Mouse (Mus musculus): ENCODE measurements around the gene Chrm5. TPM values are rescaled to one million over a fixed set of nuclear protein-coding genes. Genes with fewer than 3 reads are reported as not detected.
A peak's percentile ranks its signal among the peaks of the same experiment; 100 is the strongest.
"Not testable (repeated sequence)": the region's sequence is repeated elsewhere in the genome, so short reads cannot be mapped to it uniquely, and the experiment has no call there.

The Chrm5 gene
- polyA plus RNA-seq, 1 experiment from 2014 or later, result not detected

DNA sequence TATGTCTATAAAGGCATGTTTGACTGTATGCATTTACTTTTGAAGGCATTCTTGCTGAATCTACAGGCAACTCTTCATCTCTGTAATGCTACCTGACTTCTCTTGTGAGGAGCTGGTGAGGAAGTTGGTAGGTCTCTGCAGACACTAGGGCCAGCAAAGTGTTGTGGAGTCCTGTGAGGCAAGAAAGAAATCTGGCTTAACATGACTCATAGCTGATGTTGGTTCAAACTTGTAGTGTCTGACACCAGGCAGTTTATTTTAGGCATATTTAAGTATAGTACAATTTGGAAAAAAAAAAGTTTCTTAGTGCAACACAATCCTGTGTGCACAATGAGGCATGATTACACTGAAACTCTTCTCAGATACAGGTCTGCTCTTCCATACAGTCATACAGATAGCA is 11.0 kb downstream of the Chrm5 start:
- H3K4me1 ChIP-seq (ENCODE audit: control insufficient read depth, insufficient read depth, low read length), result no peaks in the 10 kb centered on the region
- H3K27me3 ChIP-seq (replicated peaks; ENCODE audit: control insufficient read depth, insufficient read depth, low read length), result no peaks in the 10 kb centered on the region
- H3K9ac ChIP-seq (ENCODE audit: low read depth, low read length), result no peak overlapping the region
- no peak overlapping the region for H3K4me3 ChIP-seq (ENCODE audit: low read length)
- peaks cover 5% of the 10 kb centered on the region; the same call in 1 of the 2 replicates for H3K36me3 ChIP-seq (ENCODE audit: control insufficient read depth, insufficient read depth, low read length)
- no peak for ATAC-seq
- no peak overlapping the region for H3K4me2 ChIP-seq (ENCODE audit: low read depth, low read length)
- no peak overlapping the region for H3K27ac ChIP-seq (ENCODE audit: low read length)
- H3K9me3 ChIP-seq (ENCODE audit: control insufficient read depth, low read length), result no peaks in the 10 kb centered on the region

DNA sequence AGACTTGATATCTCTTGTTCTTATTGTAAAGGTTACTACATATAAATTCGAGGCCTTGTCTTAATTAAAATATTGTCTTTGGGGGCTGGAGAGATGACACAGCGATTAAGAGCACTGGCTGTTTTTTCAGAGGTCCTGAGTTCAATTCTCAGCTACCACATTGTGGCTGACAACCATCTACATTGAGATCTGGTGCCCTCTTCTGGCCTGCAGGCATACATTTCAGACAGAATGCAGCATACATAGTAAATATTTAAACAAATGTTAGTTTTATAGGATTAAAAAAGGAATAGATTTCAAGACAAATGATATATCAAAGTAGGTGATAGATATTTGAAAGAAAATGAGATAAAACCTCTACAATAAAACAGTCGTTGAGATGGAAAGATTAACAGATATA is 20.0 kb downstream of the Chrm5 start:
- H3K4me1 ChIP-seq (ENCODE audit: control insufficient read depth, insufficient read depth, low read length), result no peaks in the 10 kb centered on the region
- H3K9me3 ChIP-seq (ENCODE audit: control insufficient read depth, low read length), result no peaks in the 10 kb centered on the region
- no peaks in the 10 kb centered on the region for H3K27me3 ChIP-seq (replicated peaks; ENCODE audit: control insufficient read depth, insufficient read depth, low read length)
- H3K4me3 ChIP-seq (ENCODE audit: low read length), result no peak overlapping the region
- H3K4me2 ChIP-seq (ENCODE audit: low read depth, low read length), result no peak overlapping the region
- no peak for ATAC-seq
- no peak overlapping the region for H3K9ac ChIP-seq (ENCODE audit: low read depth, low read length)
- peaks cover 9% of the 10 kb centered on the region for H3K36me3 ChIP-seq (ENCODE audit: control insufficient read depth, insufficient read depth, low read length)
- WGBS, result 94% methylated on average over 3 of the region's 3 CpGs
- no peak overlapping the region for H3K27ac ChIP-seq (ENCODE audit: low read length)

DNA sequence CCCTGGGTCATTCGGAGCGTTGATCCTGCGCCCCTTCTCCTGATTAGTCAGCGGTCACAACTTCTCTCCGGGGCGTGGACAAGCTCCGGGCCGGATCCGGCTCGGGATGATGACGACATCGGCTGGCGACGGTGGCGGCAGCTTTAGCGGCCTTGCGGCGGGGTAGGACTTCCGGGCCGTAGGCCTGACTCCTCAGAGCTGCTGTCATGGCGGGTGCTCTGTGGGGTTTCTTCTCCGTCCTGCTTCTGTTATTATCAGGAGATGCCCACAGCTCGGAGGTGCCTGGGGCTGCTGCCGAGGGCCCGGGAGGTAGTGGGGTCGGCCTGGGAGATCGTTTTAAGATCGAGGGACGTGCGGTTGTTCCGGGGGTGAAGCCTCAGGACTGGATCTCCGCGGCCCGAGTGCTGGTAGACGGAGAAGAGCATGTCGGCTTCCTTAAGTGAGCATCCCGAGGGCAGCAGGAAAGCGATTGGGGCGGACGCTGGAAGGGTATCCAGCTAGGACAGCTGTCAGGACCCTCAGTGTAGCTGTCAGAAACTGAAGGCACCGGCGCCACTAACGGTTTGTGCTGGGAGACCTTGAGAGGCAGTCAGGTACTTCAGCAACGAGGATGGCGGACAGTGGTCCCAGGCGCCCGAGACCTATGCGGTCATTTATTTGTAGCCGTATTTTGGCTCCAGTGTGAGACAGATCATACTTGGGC is 25.6 kb downstream of the Chrm5 start, which contains the start of gene Emc7:
Gene Emc7 (plus strand): TSS at position 136 of the 703 bp plus-strand sequence.
- no peaks in the 10 kb centered on the region for H3K4me1 ChIP-seq (ENCODE audit: control insufficient read depth, insufficient read depth, low read length)
- ATAC-seq, result peak; percentile 100
- peak within 1 kb of the TSS; percentile 71 for H3K4me2 ChIP-seq (ENCODE audit: low read depth, low read length)
- H3K27me3 ChIP-seq (replicated peaks; ENCODE audit: control insufficient read depth, insufficient read depth, low read length), result no peaks in the 10 kb centered on the region
- peaks cover 2% of the 10 kb centered on the region; the same call in 1 of the 2 replicates for H3K36me3 ChIP-seq (ENCODE audit: control insufficient read depth, insufficient read depth, low read length)
- H3K9me3 ChIP-seq (ENCODE audit: control insufficient read depth, low read length), result no peaks in the 10 kb centered on the region
- peak within 1 kb of the TSS; percentile 85 for H3K9ac ChIP-seq (ENCODE audit: low read depth, low read length)
- H3K27ac ChIP-seq (ENCODE audit: low read length), result peak within 1 kb of the TSS; percentile 72
- peak within 1 kb of the TSS; percentile 88 for H3K4me3 ChIP-seq (ENCODE audit: low read length)
- under 1% methylated on average over 49 of the region's 49 CpGs for WGBS

DNA sequence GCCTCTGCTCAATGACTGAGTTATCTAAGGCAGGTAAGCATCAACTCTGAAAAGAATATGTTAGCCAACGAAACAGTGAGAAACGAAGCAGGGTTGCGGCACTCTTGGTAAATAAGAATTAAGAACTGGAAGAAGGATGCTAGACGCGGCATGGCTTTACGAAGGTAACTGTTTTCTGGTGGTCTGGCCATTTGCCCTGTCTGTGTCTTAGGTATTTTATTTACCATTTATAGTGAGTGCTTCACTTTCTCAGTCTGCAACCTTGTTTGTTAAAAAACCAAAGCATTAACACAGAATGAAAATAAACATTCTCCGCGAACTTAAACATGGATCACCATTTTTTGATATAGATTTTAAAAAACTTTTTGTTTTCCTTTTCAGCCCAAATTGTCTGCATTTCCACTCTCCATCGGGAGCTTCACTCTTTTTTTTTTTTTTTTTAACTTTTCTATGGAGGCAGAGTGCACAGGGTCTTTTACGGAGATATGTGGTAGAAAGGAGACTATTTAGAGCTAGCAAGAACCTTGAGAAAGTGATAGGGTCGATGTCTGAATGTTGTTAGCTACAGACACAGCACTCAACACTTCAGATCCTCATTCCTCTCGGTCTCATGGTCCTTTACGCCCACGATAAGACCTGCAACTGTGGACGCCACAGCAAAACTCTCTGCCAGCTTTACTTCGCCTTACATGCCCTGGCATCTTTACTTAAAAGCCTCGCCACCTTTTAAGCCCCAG is 26.3 kb downstream of the Chrm5 start:
- Histone ChIP-seq H3K9ac (ENCODE audit: low read depth, low read length) (peak overlapping the region; percentile 85), H3K27me3 (replicated peaks; ENCODE audit: control insufficient read depth, insufficient read depth, low read length) (no peaks in the 10 kb centered on the region), H3K27ac (ENCODE audit: low read length) (peak overlapping the region; percentile 72), H3K4me2 (ENCODE audit: low read depth, low read length) (peak overlapping the region; percentile 71), H3K36me3 (ENCODE audit: control insufficient read depth, insufficient read depth, low read length) (no peaks in the 10 kb centered on the region), H3K9me3 (ENCODE audit: control insufficient read depth, low read length) (no peaks in the 10 kb centered on the region), H3K4me1 (ENCODE audit: control insufficient read depth, insufficient read depth, low read length) (no peaks in the 10 kb centered on the region), H3K4me3 (ENCODE audit: low read length) (peak overlapping the region; percentile 88)
- WGBS, result 25% methylated on average over 17 of the region's 17 CpGs
- ATAC-seq, result peak; percentile 78

DNA sequence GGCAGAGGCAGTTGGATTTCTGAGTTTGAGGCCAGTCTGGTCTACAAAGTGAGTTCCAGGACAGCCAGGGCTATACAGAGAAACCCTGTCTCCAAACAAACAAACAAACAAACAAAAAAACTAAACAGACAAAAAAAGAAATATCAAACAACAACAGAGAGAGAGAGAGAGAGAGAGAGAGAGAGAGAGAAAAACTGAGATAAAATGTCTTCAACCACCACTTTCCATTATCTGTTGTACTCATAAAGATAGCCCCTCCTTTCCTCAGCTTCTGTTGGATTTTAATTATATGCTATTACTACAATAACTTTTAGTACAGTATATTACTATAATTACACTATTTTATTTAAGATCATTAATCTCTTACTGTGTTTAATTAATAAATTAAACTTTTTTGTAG is 28.1 kb downstream of the Chrm5 start:
- not testable (repeated sequence) for ATAC-seq

DNA sequence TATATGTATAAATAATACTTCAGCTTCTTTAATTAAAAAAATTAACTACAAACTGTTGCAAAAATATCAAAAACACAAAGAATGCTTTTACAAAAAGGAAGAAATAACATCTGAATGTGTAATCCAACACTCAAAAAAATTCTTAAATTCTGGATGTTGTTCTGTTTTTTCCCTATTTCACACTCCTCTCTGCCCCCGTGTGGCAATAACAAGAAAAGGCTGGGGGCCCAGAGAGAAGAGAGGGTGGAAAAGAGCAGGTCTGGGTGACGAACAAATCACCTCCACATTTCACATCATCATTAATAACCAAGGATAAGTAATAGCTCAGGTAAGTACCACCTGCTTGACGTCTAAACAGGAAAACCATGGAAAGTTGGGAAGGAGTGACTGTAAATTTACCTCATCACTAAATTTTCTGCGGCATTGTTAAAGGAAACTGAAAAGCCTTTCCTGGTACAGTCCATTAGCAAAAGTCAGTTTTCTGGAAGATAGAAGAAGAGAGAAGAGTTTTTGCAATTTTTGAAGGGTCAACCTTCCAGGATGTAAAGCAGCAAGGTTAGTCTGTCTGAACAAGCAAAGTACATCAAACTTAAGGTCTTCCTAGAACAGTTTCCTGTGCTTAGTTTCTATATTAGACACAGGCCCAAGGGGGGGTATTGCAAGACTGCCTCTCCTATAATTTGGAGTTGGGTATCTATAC is 30.8 kb downstream of the Chrm5 start:
- WGBS, result 32% methylated on average over 4 of the region's 4 CpGs
- no peaks in the 10 kb centered on the region for H3K9me3 ChIP-seq (ENCODE audit: control insufficient read depth, low read length)
- ATAC-seq, result no peak

More for the DNA sequence above, 28.1 kb downstream of the Chrm5 start:
- not testable (repeated sequence) for H3K27me3 ChIP-seq (replicated peaks; ENCODE audit: control insufficient read depth, insufficient read depth, low read length); H3K4me3 ChIP-seq (ENCODE audit: low read length); H3K4me2 ChIP-seq (ENCODE audit: low read depth, low read length); H3K36me3 ChIP-seq (ENCODE audit: control insufficient read depth, insufficient read depth, low read length); H3K27ac ChIP-seq (ENCODE audit: low read length); H3K4me1 ChIP-seq (ENCODE audit: control insufficient read depth, insufficient read depth, low read length); H3K9me3 ChIP-seq (ENCODE audit: control insufficient read depth, low read length); H3K9ac ChIP-seq (ENCODE audit: low read depth, low read length)

DNA sequence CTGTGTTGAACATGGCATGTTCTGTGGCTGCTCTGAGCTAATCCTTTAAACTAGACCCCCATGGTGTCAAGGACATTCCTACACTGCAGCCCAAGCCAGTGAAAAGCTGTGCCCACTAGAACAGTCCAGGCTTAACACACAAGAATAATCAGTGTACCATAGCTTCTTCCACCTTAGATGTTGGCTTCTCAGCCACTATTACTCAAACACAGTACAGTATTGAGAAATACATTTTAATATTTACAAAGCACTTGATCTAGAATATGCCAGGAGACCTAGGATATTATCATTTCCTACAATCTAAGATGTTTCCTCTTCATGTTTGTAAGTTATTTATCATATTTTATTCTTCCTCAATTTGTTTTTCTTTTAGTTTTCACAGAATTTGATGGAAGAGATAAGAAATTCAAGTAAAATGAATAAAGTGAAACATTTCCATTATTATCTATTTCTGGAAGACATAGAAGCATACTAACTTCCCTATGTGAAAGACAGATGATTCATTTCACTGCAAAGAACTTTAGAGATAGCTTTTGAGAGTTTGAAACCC is 32.0 kb downstream of the Chrm5 start:
- Histone ChIP-seq H3K36me3 (ENCODE audit: control insufficient read depth, insufficient read depth, low read length) (no peaks in the 10 kb centered on the region), H3K27me3 (replicated peaks; ENCODE audit: control insufficient read depth, insufficient read depth, low read length) (no peaks in the 10 kb centered on the region), H3K27ac (ENCODE audit: low read length) (no peak overlapping the region), H3K4me2 (ENCODE audit: low read depth, low read length) (no peak overlapping the region), H3K9me3 (ENCODE audit: control insufficient read depth, low read length) (no peaks in the 10 kb centered on the region), H3K4me3 (ENCODE audit: low read length) (no peak overlapping the region), H3K9ac (ENCODE audit: low read depth, low read length) (no peak overlapping the region), H3K4me1 (ENCODE audit: control insufficient read depth, insufficient read depth, low read length) (no peaks in the 10 kb centered on the region)
- no peak for ATAC-seq

More for the DNA sequence above, 30.8 kb downstream of the Chrm5 start:
- Histone ChIP-seq H3K36me3 (ENCODE audit: control insufficient read depth, insufficient read depth, low read length) (no peaks in the 10 kb centered on the region), H3K27ac (ENCODE audit: low read length) (no peak overlapping the region), H3K4me2 (ENCODE audit: low read depth, low read length) (no peak overlapping the region), H3K9ac (ENCODE audit: low read depth, low read length) (no peak overlapping the region), H3K4me3 (ENCODE audit: low read length) (no peak overlapping the region), H3K4me1 (ENCODE audit: control insufficient read depth, insufficient read depth, low read length) (no peaks in the 10 kb centered on the region), H3K27me3 (replicated peaks; ENCODE audit: control insufficient read depth, insufficient read depth, low read length) (no peaks in the 10 kb centered on the region)

DNA sequence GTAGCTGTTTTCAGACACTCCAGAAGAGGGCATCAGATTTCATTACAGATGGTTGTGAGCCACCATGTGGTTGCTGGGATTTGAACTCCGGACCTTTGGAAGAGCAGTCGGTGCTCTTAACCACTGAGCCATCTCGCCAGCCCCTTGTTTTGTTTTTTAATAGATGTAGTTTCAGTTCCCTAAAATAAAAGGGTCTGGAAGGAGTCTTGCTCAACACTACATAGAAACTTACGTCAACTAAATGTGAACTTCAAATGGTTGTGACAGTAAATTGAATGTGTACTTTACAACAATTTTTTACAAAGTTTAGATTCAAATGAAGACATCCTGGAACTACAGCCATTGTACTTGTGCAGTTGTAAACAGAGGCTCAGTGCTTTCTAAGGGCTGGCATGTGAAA is 32.5 kb downstream of the Chrm5 start:
- H3K36me3 ChIP-seq (ENCODE audit: control insufficient read depth, insufficient read depth, low read length); H3K4me1 ChIP-seq (ENCODE audit: control insufficient read depth, insufficient read depth, low read length); H3K4me2 ChIP-seq (ENCODE audit: low read depth, low read length); H3K27ac ChIP-seq (ENCODE audit: low read length); H3K9ac ChIP-seq (ENCODE audit: low read depth, low read length); H3K9me3 ChIP-seq (ENCODE audit: control insufficient read depth, low read length); ATAC-seq; H3K27me3 ChIP-seq (replicated peaks; ENCODE audit: control insufficient read depth, insufficient read depth, low read length); H3K4me3 ChIP-seq (ENCODE audit: low read length): not testable (repeated sequence)
- WGBS, result 69% methylated on average over 4 of the region's 4 CpGs

DNA sequence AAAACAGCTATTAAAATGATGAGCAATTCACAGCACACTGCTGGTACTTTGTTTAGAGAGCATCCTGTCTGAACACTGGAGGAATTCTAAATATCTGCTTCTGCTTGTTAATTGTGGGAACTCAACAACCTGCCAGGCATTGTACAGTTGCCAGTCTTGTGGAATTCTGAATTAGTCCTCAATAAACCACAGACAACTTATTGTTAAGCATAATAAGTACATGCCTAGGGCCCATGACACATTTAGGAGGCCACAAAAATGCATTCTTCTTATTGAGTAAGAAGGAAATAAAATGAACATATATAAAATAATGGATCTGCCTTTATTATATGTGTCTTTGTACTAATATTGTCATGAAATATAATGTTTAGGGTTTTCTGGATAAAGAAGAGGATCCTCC is 35.1 kb downstream of the Chrm5 start:
- no peaks in the 10 kb centered on the region for H3K9me3 ChIP-seq (ENCODE audit: control insufficient read depth, low read length)
- no peak overlapping the region for H3K9ac ChIP-seq (ENCODE audit: low read depth, low read length)
- no peak overlapping the region for H3K27ac ChIP-seq (ENCODE audit: low read length)
- no peaks in the 10 kb centered on the region for H3K4me1 ChIP-seq (ENCODE audit: control insufficient read depth, insufficient read depth, low read length)
- no peaks in the 10 kb centered on the region for H3K27me3 ChIP-seq (replicated peaks; ENCODE audit: control insufficient read depth, insufficient read depth, low read length)
- no peaks in the 10 kb centered on the region for H3K36me3 ChIP-seq (ENCODE audit: control insufficient read depth, insufficient read depth, low read length)
- no peak overlapping the region for H3K4me3 ChIP-seq (ENCODE audit: low read length)
- no peak for ATAC-seq
- no peak overlapping the region for H3K4me2 ChIP-seq (ENCODE audit: low read depth, low read length)
